Mouse (Mus musculus) adrenal gland, postnatal 4 days (tissue): ENCODE measurements around the gene Epb41l2. TPM values are rescaled to one million over a fixed set of nuclear protein-coding genes. Genes with fewer than 3 reads are reported as not detected.

ENCODE experiments used
- DNase-seq, 2 experiments: peaks; one replicate each; pipeline ENCODE4 v3.0.0; 2021 to 2022; ENCODE audit warnings: low spot score in 2 of 2, mixed read lengths in 2 of 2
- total RNA-seq, 2 experiments: library from RNA; stranded (reverse); gene quantifications; 2 replicates each; pipeline ENCODE4 v1.2.3; 2021

The Epb41l2 gene
- total RNA-seq, 2 experiments from 2014 or later, result 99.1 to 109 TPM

GRCm38 (mm10) chr10:25397767-25398690, 38.4 kb downstream of the Epb41l2 start:
- no peak for DNase-seq

GRCm38 (mm10) chr10:25399016-25399415, 39.4 kb downstream of the Epb41l2 start:
- DNase-seq, result no peak

GRCm38 (mm10) chr10:25400076-25400475, 40.5 kb downstream of the Epb41l2 start:
- DNase-seq, result no peak

GRCm38 (mm10) chr10:25400646-25401045, 41.0 kb downstream of the Epb41l2 start:
- DNase-seq, result no peak

- DNase-seq, result no peak
Measured at GRCm38 (mm10) chr10:25401356-25401755, 41.8 kb downstream of the Epb41l2 start.

- no peak for DNase-seq
Measured at GRCm38 (mm10) chr10:25402886-25403285, 43.3 kb downstream of the Epb41l2 start.

GRCm38 (mm10) chr10:25403813-25404701, 44.5 kb downstream of the Epb41l2 start:
- no peak for DNase-seq

- no peak for DNase-seq
Measured at GRCm38 (mm10) chr10:25404702-25405098, 45.1 kb downstream of the Epb41l2 start.

- no peak for DNase-seq
Measured at GRCm38 (mm10) chr10:25405551-25405950, 46.0 kb downstream of the Epb41l2 start.

GRCm38 (mm10) chr10:25406695-25407094, 47.1 kb downstream of the Epb41l2 start:
- DNase-seq, result no peak

GRCm38 (mm10) chr10:25408136-25408650, 48.6 kb downstream of the Epb41l2 start:
- no peak for DNase-seq

GRCm38 (mm10) chr10:25411836-25412373, 52.3 kb downstream of the Epb41l2 start:
- no peak for DNase-seq

GRCm38 (mm10) chr10:25415188-25415717, 55.7 kb downstream of the Epb41l2 start:
- no peak for DNase-seq

- no peak for DNase-seq
Measured at GRCm38 (mm10) chr10:25416696-25417095, 57.1 kb downstream of the Epb41l2 start.

- DNase-seq, result no peak
Measured at GRCm38 (mm10) chr10:25426058-25426457, 66.5 kb downstream of the Epb41l2 start.

- no peak for DNase-seq
Measured at GRCm38 (mm10) chr10:25426814-25427213, 67.2 kb downstream of the Epb41l2 start.

- no peak for DNase-seq
Measured at GRCm38 (mm10) chr10:25427523-25427922, 67.9 kb downstream of the Epb41l2 start.

GRCm38 (mm10) chr10:25428658-25429057, 69.1 kb downstream of the Epb41l2 start:
- DNase-seq, result no peak

- no peak for DNase-seq
Measured at GRCm38 (mm10) chr10:25429346-25429745, 69.7 kb downstream of the Epb41l2 start.

GRCm38 (mm10) chr10:25430862-25431261, 71.3 kb downstream of the Epb41l2 start:
- DNase-seq, result no peak

- DNase-seq, result no peak
Measured at GRCm38 (mm10) chr10:25432351-25432750, 72.8 kb downstream of the Epb41l2 start.
